19 mouse cellular contexts compared by ENCODE assay signal in genomic region chr3:55318021-55318420, GRCm38 (mm10).
DNase-seq lines count a peak whose midpoint lies in the region.
"Had no signal": no experiment of that assay in that cellular context is flagged by ENCODE, and none has a peak within 500 bp of the region (broad histone marks: within the 10 kb centered on the region; RNA-seq: fewer than 3 reads in every experiment).

No protein-coding gene starts in this region.

- DNase-seq in layer of hippocampus, adult 11-12 months (ENCODE audit: low spot score), result peak; percentile 2
- DNase-seq in layer of hippocampus, postnatal 25 days (ENCODE audit: extremely low spot score in 1 of 2, low spot score in 1 of 2), result no peak
- peak; percentile 2 for DNase-seq in right cerebral cortex, postnatal 25 days
- DNase-seq in right cerebral cortex, postnatal 36 days (ENCODE audit: low spot score in 2 of 2), result no peak
- DNase-seq in MN1 (ENCODE audit: low spot score), result peak; percentile 52
- peak; percentile 79 for DNase-seq in Muller cell, postnatal 12 days (ENCODE audit: inconsistent ontology term)
- no peak for DNase-seq in lung, adult 18-20 months
- no peak for DNase-seq in retina, embryonic 14.5 days (ENCODE audit: low spot score)
- DNase-seq: adrenal gland, adult 2 months; adrenal gland, adult 8-10 months; adrenal gland, postnatal 10 days; adrenal gland, postnatal 14 days; adrenal gland, postnatal 25 days; adrenal gland, postnatal 36 days; B cell, adult 2 months; cerebellum, adult 11 months; cerebellum, adult 11-12 months; cerebellum, adult 18-20 months; cerebellum, adult 2 months had no signal

Comparison
In these comparisons a context has a peak if more than half of its experiments do, and no peak if none do; other contexts are left out.
1. DNase-seq: peak in layer of hippocampus, adult 11-12 months (single experiment), right cerebral cortex, postnatal 25 days (single experiment), MN1 (single experiment) and Muller cell, postnatal 12 days (single experiment); none in layer of hippocampus, postnatal 25 days (0 of 2), right cerebral cortex, postnatal 36 days (0 of 2), lung, adult 18-20 months (0 of 2) and retina, embryonic 14.5 days (single experiment).